Mouse (Mus musculus) left cerebral cortex, adult 8-10 months (tissue): ENCODE measurements around the gene Vmn2r96. TPM values are rescaled to one million over a fixed set of nuclear protein-coding genes. Genes with fewer than 3 reads are reported as not detected.
"Not testable (repeated sequence)": the region's sequence is repeated elsewhere in the genome, so short reads cannot be mapped to it uniquely, and the experiment has no call there.

Experiments used
- DNase-seq, 2 experiments: peaks; one replicate each; pipeline ENCODE4 v3.0.0; 2022; ENCODE audit warnings: low spot score in 2 of 2
- total RNA-seq, 4 experiments: library from RNA; stranded (reverse); gene quantifications; 2 replicates each; pipeline ENCODE4 v1.2.4; 2022

Vmn2r96 gene
- total RNA-seq: not detected

DNA sequence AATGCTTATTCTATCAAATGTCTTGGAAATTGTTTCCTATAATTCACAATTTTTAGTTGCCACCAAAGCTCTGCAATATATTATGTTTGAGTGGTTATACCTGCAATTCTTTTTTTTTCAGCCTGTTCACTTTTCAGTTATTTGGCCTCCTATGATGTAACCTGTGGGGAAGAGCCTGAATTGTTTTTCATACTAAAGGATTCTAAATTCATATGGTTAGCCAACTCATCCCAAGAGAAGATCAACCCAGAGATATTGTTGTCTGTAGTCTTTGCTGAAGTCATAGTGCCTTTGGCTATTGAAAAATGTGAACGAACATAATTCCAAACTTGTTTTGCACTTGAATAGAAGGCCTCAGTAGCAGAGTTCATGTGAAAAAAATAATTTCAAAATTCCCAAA lies at the start of gene Vmn2r96:
Gene Vmn2r96 (plus strand): TSS at position 301 of the 400 bp plus-strand sequence.
- DNase-seq: not testable (repeated sequence)

DNA sequence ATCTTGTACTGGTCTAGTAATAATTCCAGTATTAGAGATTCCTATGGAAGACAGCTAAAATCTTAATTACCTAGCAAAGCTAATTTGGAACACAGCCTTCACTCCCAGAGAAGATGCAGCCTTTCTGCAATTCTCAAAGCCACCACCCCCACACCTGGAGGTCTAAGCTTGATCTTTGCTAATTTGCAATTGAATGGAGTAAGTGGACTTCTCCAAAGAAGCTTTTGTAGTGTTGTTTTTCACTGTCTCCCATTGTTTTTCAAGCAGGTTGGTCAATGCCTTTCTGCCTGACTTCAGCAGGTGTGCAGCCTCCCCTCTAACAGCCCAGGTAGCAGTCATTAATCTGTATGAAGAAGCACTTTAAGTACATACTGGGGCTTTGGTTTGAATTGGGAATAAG lies 49.6 kb upstream of the Vmn2r96 start:
- no peak for DNase-seq

DNA sequence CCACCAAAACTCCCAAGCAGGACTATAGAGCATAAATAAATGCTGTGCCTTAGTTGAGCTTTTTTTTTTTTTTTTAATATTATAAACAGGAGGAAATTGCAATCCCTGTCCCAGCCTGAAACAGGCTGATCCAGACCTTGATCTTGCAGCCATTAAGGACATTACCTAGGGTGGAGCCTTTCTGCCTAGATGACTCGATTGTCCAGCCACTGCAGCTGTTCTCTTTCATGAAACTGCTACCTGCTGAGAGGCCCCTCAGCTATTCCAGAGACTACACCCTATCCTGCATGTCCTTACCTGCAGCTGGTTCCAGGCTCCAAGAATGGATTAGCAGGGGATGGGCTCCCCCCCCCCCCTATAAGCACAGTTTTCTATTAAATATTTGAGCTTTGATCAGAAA lies 49.0 kb upstream of the Vmn2r96 start:
- DNase-seq: no peak

DNA sequence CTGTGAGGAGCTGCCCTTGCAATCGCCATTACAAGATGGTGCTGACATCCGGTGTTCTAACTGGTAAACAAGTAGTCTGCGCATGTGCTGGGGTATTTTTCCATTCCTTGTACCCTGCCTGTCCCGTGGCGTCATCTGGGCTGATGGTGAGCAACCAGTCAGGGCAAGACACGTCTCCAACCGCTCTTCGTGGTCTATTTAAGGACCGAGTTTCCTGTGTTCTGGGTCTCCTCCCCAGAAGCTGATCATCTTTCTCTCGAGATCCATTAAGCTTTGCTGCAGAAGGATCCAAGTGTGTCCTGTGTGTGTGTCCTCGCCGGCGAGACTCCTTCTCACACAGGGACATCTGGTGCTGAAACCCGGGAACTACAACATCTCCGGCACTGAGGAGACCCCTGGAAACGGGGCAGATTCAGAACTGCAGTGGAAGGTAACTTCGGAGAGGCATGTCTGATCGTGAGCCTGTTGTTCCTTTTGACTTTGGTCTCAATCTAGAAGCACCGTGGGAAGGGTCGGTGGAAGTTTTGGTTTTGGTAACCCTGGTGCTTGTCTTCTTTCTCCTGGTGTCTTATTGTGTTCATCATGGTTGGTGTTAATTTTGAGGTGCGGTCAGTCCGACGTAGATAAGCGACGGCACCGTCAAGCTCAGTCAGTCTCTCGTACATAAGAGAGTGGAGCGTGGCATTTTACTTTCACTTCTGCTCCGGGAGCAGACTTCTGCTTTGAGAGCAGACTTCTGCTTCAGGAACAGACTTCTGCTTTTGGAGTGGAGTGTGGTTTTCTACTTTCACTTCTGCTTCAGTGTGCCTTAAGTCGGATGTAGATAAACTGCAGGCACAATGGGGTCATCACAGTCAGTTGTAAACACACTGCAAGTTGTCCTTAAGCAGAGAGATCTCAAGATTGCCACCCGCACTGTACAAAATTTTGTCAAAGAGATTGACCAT lies 14.5 kb upstream of the Vmn2r96 start:
- DNase-seq: not testable (repeated sequence)

DNA sequence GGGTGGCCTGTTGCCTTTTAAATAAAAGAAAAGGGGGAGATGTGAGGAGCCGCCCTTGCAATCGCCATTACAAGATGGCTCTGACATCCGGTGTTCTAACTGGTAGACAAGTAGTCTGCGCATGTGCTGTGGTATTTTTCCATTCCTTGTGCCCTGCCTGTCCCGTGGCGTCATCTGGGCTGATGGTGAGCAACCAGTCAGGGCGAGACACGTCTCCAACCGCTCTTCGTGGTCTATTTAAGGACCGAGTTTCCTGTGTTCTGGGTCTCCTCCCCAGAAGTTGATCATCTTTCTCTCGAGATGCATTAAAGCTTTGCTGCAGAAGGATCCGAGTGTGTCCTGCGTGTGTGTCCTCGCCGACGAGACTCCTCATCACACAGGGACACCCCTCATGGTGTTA lies 6.8 kb upstream of the Vmn2r96 start:
- DNase-seq: not testable (repeated sequence)

DNA sequence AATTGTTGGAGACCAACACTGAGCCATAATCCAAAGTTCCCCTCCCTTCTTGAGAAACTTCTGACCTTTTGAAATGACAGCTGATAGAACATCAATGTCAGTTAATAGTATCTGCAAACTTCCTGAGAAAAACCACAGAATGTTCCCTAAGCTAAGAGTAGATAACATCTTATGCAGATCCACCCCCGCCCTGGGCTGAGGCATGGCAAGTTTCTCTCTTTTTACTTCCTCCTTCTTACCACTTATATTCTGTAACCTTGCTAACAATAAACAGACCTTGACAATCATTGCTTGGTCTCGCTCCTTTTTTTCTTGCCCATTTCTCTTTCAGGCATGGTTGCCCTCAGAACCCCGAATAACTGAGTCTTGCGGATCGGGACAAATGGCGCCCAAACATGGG lies 42.2 kb downstream of the Vmn2r96 start:
- not testable (repeated sequence) for DNase-seq

DNA sequence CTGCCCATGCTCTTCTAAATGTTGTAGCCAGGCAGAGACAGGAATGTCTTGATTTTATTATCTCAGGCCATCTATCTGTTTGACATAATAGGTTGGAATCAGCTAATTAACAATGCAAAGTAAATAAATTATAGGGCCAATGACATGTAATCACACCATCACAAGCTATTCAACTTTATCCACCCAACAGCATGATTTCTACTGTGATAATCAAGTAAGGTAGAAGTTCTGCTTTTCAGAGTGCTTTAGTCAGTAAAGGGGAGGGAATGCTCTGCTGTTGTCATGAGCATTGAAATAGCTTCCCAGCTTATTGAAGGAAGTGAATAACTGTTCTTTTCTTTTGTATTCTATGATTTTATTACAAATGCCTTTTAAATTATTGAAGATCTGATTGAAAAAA lies 53.6 kb downstream of the Vmn2r96 start:
- DNase-seq: no peak

Other genes with a start within 250 kb of the Vmn2r96 start
- not detected for gene Vmn2r95, start 149.1 kb upstream of the Vmn2r96 start, total RNA-seq